Mouse (Mus musculus) Muller cell, postnatal 12 days (primary cell): Measurements from ENCODE around the gene Ubxn6.

Experiments used
- DNase-seq: peaks from one replicate; pipeline ENCODE4 v3.0.0-alpha.2; 2015; ENCODE audit errors: inconsistent ontology term

Gene Ubxn6

GRCm38 (mm10) chr17:56024931-56025330 lies 49.9 kb downstream of the Ubxn6 start:
- DNase-seq: no peak

- DNase-seq: no peak
Observed at GRCm38 (mm10) chr17:56024476-56024875, 50.4 kb downstream of the Ubxn6 start.

GRCm38 (mm10) chr17:56023386-56023785 lies 51.4 kb downstream of the Ubxn6 start:
- DNase-seq: no peak

DNA sequence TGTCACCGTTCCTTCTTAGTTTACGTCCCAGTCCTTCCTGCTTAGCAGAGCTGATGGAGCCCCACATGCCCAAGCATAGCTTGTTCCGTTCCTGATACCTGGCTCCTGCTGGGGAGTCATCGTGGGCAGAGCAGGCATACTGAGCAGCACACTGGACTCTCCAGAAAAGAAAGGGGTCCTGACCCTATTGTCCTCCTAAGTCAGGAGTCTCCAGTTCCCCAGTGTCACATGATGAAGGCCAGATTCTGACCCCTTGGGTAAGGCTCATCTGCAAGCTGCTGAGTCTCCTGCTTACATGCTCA lies 51.9 kb downstream of the Ubxn6 start:
- DNase-seq: no peak

GRCm38 (mm10) chr17:56022131-56022988 lies 52.5 kb downstream of the Ubxn6 start:
- DNase-seq: no peak

GRCm38 (mm10) chr17:56021161-56021910 lies 53.5 kb downstream of the Ubxn6 start:
- no peak for DNase-seq

DNA sequence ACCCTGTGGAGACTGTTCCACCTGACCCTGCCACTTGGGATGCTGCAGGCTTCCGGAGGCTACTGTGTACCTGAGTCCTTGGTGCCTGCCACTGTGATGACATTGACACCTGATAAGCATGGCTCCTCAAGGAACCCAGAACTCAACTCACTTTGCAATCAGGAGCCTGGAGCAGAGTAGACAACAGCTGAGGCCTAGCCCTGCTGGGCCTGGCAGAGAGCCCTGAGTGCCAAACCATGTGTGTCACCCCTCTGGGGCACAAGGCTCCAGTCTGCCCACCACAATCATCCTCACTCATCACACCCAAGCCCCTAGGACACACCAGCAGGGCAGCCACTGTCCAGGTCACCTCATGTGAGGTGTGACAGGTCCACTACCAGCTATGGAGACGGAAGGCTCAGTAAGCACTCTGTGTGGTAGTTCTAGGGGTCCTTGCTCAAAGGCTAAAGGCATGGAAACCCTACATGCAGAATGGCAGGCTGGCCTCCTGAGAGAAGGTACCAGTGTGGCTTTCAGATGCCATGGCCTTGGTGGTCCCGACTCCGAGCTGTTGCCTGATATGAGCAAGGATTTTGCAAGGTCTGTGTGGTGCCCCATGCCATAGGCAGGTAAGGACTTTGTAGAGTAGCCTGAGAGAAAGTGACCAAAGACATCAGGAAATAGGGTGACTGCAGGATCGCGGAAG lies 54.3 kb downstream of the Ubxn6 start:
- no peak for DNase-seq

DNA sequence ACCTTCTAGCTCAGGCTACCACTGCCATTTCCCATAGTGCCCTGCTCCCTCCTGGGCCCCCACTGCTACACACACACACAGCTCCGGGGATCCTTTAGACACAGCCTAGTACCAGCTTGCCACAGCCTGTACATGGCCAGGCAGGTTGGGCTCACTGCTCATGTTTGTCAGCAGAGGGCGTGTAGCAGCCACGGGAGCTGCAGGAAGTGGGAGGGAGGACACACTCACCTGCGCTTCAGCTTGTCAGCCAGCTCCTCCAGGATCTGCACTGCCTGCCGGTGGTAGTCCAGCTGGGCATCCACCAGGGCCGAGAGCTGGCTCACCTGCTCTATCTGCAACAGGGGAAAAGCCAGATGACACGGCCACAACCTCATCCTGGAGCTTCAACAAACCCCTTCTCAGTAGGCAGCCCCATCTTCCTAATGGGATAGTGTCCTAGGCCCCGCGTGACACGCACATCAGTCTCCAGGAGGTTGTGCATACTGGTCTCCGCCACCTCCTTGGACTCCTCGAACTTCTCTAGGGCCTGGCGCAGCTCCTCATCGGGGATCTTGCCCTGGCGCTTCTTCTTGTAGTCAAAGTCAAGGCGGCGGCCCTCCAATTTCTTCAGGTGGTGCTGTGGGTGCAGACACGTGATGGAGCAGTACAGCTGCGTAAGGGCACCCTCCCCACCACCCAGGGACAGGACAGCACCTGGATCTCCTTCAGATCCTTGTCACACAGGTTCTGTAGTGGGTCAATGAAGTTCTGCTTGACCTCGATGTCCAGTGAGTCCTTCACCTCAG lies 56.3 kb downstream of the Ubxn6 start:
- no peak for DNase-seq

DNA sequence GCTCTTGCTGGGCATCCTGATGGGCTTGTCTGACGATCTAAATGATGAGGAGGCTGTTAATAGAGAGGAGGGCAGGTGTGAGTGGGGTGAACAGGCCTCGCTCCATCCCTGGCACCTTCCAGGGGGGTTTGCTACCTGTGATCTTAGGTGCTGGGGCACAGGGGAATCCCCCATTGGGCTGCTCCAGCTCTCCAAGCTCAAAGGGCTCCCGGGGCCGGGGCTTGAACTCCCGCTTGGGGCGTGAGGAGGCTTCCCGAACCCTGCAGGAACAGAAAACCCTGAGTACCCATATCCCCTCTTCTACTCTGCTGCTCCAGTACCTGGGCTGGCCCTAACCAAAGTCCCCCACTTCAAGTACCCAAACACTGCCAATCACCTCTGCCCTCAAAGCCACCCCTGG lies 57.0 kb downstream of the Ubxn6 start:
- DNase-seq: no peak
